Mouse (Mus musculus): ENCODE measurements around the gene Rnf222.

GRCm38 (mm10) chr11:68839606-68840005 lies 48.7 kb upstream of the Rnf222 start:
- no peak for TF ChIP-seq CTCF (IDR thresholded peaks at IDR 0.05; ENCODE audit: extremely low read depth, insufficient read depth, insufficient read length, insufficient replicate concordance)
- no peak for TF ChIP-seq POLR2A (IDR thresholded peaks at IDR 0.05; ENCODE audit: low read depth, low read length)

Measured in spleen, adult 2 months (tissue).